Mouse (Mus musculus) hindbrain, embryonic 14.5 days (tissue): ENCODE data around the gene 4932438H23Rik. TPM values are rescaled to one million over a fixed set of nuclear protein-coding genes. Genes with fewer than 3 reads are reported as not detected.

ENCODE experiments used
- ATAC-seq: fragments of 200-750 bp; cut with Nextera tagmentation; 2 replicates; pipeline ENCODE4 v1.8.0; 2017; ENCODE audit warnings: moderate number of reproducible peaks, mild to moderate bottlenecking, moderate TSS enrichment, moderate library complexity; ENCODE audit not compliant: low FRiP score
- DNase-seq: peaks from one replicate; pipeline ENCODE4 v3.0.0-alpha.2; 2015; ENCODE audit warnings: low spot score
- H3K27ac ChIP-seq: fragments of 300-500 bp; sonication (generic); 2 replicates; pipeline ENCODE4 v1.5.1; 2014; ENCODE audit warnings: mild to moderate bottlenecking, moderate library complexity
- H3K27me3 ChIP-seq: fragments of 300-500 bp; sonication (generic); 2 replicates; pipeline ENCODE4 v1.6.1; 2014; ENCODE audit warnings: mild to moderate bottlenecking, low read length, mixed read lengths; ENCODE audit not compliant: control insufficient read depth, insufficient read depth
- H3K36me3 ChIP-seq: fragments of 300-500 bp; sonication (generic); replicated peaks from 2 replicates; pipeline ENCODE4 v1.6.1; 2014; ENCODE audit not compliant: control insufficient read depth, insufficient read depth
- H3K4me1 ChIP-seq: fragments of 300-500 bp; sonication (generic); replicated peaks from 2 replicates; pipeline ENCODE4 v1.6.1; 2014; ENCODE audit warnings: antibody characterized with exemption, low read length, mixed read lengths; ENCODE audit not compliant: control insufficient read depth, insufficient read depth
- H3K4me2 ChIP-seq: fragments of 300-500 bp; sonication (generic); replicated peaks from 2 replicates; pipeline ENCODE4 v1.6.1; 2014; ENCODE audit warnings: mild to moderate bottlenecking, moderate library complexity
- H3K4me3 ChIP-seq: fragments of 300-500 bp; sonication (generic); replicated peaks from 2 replicates; pipeline ENCODE4 v1.5.1; 2014; ENCODE audit warnings: mild to moderate bottlenecking, low read length
- H3K9ac ChIP-seq: fragments of 300-500 bp; sonication (generic); 2 replicates; pipeline ENCODE4 v1.6.1; 2014
- H3K9me3 ChIP-seq: fragments of 300-500 bp; sonication (generic); 2 replicates; pipeline ENCODE4 v1.6.1; 2016; ENCODE audit warnings: low read length; ENCODE audit not compliant: control insufficient read depth
- WGBS: fragments of 180-500 bp; shearing (Covaris S2); extraction: QIAGEN DNeasy Blood & Tissue Kit; methylation state at CpG from one replicate; pipeline ENCODE4 v1.1.7; 2014; 5-methylcytosine and 5-hydroxymethylcytosine counted together
- polyA plus RNA-seq: library from polyadenylated mRNA; unstranded; fragments of >200 nt; fragmentation: Nextera tagmentation; extraction: Ambion mirVana; gene quantifications from 2 replicates; pipeline ENCODE4 v1.2.1, GENCODE M21; 2014

The 4932438H23Rik gene
- polyA plus RNA-seq, 1 experiment from 2014 or later: 0.76 TPM

- Histone ChIP-seq H3K4me2 (no peak overlapping the region), H3K9ac (no peak overlapping the region), H3K4me1 (no peaks in the 10 kb centered on the region), H3K9me3 (no peaks in the 10 kb centered on the region), H3K36me3 (no peaks in the 10 kb centered on the region), H3K27me3 (peaks cover 46% of the 10 kb centered on the region), H3K4me3 (no peak overlapping the region), H3K27ac (no peak overlapping the region)
- DNase-seq (no peak), ATAC-seq (no peak)
- 80% methylated on average over 4 of the region's 4 CpGs for WGBS
Observed at GRCm38 (mm10) chr16:91128431-91128830, 33.5 kb upstream of the 4932438H23Rik start.

DNA sequence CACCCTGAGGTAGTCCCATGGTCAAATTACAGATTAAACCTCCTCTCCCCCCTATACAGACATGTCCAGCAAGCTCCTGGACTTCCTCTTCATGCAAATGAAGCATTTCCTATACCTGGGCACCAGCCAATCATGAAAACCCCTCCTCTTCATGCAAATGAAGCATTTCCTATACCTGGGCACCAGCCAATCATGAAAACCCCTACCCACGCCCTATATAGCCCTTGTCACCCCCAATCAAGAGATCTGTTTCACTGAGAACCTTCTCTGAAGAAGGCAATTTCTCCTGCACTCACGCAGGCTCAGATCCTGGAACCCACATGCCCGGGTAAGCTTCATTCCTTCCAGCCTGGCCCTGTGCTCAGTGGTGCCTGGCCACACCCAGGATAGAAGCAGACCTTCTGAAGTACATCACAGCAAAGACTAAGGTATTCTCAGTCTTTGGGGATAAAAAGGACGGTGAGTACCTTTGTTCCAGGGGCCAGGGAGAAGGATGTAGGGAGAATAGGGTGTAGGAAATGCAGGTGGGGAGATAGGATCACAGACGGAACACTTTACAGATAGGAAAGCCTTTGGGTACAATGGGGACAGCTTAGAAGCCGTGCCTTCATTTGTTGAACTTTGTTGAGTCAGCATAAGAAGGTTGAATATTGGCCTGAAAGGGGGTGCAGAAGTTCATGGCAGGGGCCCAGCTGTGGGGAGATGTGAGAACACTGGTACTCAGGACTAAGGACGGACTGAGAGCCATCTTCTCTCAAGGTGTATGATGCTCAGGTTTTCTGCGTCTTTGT is 32.0 kb upstream of the 4932438H23Rik start:
- no peak overlapping the region for H3K4me3 ChIP-seq
- no peak overlapping the region for H3K9ac ChIP-seq
- peaks cover 37% of the 10 kb centered on the region for H3K27me3 ChIP-seq
- no peaks in the 10 kb centered on the region for H3K4me1 ChIP-seq
- ATAC-seq: no peak
- no peaks in the 10 kb centered on the region for H3K36me3 ChIP-seq
- no peak overlapping the region for H3K4me2 ChIP-seq
- no peak for DNase-seq
- no peak overlapping the region for H3K27ac ChIP-seq
- WGBS: 84% methylated on average over 8 of the region's 8 CpGs
- H3K9me3 ChIP-seq: no peaks in the 10 kb centered on the region

GRCm38 (mm10) chr16:91124256-91124655 is 29.3 kb upstream of the 4932438H23Rik start:
- Histone ChIP-seq H3K36me3 (no peaks in the 10 kb centered on the region), H3K4me3 (no peak overlapping the region), H3K9me3 (no peaks in the 10 kb centered on the region), H3K4me1 (0 out of 2 replicates have a peak, but pooled peaks cover 3% of the 10 kb centered on the region), H3K9ac (no peak overlapping the region), H3K27me3 (peaks cover 30% of the 10 kb centered on the region), H3K4me2 (no peak overlapping the region), H3K27ac (no peak overlapping the region)
- DNase-seq: no peak
- 76% methylated on average over 3 of the region's 3 CpGs for WGBS
- no peak for ATAC-seq

DNA sequence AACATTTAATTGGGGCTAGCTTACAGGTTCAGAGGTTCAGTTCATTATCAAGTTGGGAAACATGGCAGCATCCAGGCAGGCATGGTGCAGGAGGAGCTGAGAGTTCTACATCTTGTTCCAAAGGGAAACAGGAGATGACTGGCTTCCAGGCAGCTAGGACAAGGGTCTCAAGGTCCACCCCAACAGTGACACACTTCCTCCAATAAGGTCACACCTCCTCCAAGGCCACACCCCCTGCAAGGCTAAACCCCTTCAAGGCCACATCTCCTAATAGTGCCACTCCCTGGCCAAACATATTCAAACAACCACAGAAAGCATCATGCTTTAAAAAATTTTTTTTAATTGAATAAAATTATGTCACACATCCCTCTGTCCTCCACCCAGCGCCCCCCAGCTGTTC is 28.9 kb upstream of the 4932438H23Rik start:
- 83% methylated on average over 1 of the region's 1 CpGs for WGBS
- Histone ChIP-seq H3K9me3 (no peaks in the 10 kb centered on the region), H3K27me3 (peaks cover 30% of the 10 kb centered on the region)

GRCm38 (mm10) chr16:91119879-91120278 is 25.0 kb upstream of the 4932438H23Rik start:
- no peaks in the 10 kb centered on the region for H3K9me3 ChIP-seq
- H3K36me3 ChIP-seq: no peaks in the 10 kb centered on the region
- H3K9ac ChIP-seq: no peak overlapping the region
- 15% methylated on average over 6 of the region's 6 CpGs for WGBS
- no peak for ATAC-seq
- no peak overlapping the region for H3K27ac ChIP-seq
- H3K4me1 ChIP-seq: 0 out of 2 replicates have a peak, but pooled peaks cover 3% of the 10 kb centered on the region
- no peak overlapping the region for H3K4me3 ChIP-seq
- H3K27me3 ChIP-seq: peaks cover 12% of the 10 kb centered on the region; the same call in 1 of the 2 replicates
- H3K4me2 ChIP-seq: no peak overlapping the region
- DNase-seq: no peak

More for the DNA sequence above, 28.9 kb upstream of the 4932438H23Rik start:
- ATAC-seq: no peak
- H3K4me2 ChIP-seq: no peak overlapping the region
- no peak overlapping the region for H3K27ac ChIP-seq
- no peak for DNase-seq
- no peak overlapping the region for H3K4me3 ChIP-seq
- H3K9ac ChIP-seq: no peak overlapping the region
- 0 out of 2 replicates have a peak, but pooled peaks cover 3% of the 10 kb centered on the region for H3K4me1 ChIP-seq
- no peaks in the 10 kb centered on the region for H3K36me3 ChIP-seq

DNA sequence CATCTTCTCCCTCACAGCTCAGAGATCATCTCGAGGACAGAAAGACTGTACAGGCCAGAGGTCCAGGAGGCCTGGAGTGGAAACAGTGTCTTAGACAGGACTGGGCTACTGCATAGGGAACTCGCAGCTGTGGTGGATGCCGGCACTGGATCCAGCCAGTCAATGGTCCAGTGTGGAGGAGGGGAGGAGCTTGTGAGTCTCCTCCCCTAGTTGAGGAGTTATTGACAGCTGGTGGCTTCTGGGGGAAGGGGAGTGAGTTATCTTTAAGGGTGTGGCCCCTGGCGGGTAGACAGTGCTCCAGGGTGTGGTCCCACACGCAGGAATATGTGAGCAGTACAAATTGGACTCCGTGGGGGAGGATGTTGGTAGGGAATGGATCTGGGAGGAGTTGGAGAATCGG is 21.8 kb upstream of the 4932438H23Rik start:
- no peak overlapping the region for H3K27ac ChIP-seq
- 67% methylated on average over 7 of the region's 7 CpGs for whole genome bisulfite sequencing
- no peak for ATAC-seq

GRCm38 (mm10) chr16:91116006-91116405 is 21.1 kb upstream of the 4932438H23Rik start:
- no peaks in the 10 kb centered on the region for H3K36me3 ChIP-seq

More for the DNA sequence above, 21.8 kb upstream of the 4932438H23Rik start:
- H3K9me3 ChIP-seq: no peaks in the 10 kb centered on the region
- H3K27me3 ChIP-seq: 0 out of 2 replicates have a peak, but pooled peaks cover 4% of the 10 kb centered on the region
- no peak overlapping the region for H3K4me3 ChIP-seq
- 0 out of 2 replicates have a peak, but pooled peaks cover 3% of the 10 kb centered on the region for H3K4me1 ChIP-seq
- no peak overlapping the region for H3K9ac ChIP-seq
- no peaks in the 10 kb centered on the region for H3K36me3 ChIP-seq
- H3K4me2 ChIP-seq: no peak overlapping the region
- no peak for DNase-seq

GRCm38 (mm10) chr16:91110999-91111535 is 16.1 kb upstream of the 4932438H23Rik start:
- Histone ChIP-seq H3K4me2 (no peak overlapping the region), H3K4me3 (no peak overlapping the region), H3K36me3 (no peaks in the 10 kb centered on the region), H3K27me3 (peaks cover 15% of the 10 kb centered on the region; the same call in 1 of the 2 replicates), H3K4me1 (no peaks in the 10 kb centered on the region), H3K9ac (no peak overlapping the region), H3K9me3 (no peaks in the 10 kb centered on the region), H3K27ac (no peak overlapping the region)
- ATAC-seq: no peak
- DNase-seq: no peak
- WGBS: 65% methylated on average over 11 of the region's 11 CpGs

More at GRCm38 (mm10) chr16:91116006-91116405, 21.1 kb upstream of the 4932438H23Rik start:
- H3K9me3 ChIP-seq: no peaks in the 10 kb centered on the region
- H3K27ac ChIP-seq: no peak overlapping the region
- peaks cover 4% of the 10 kb centered on the region; the same call in 1 of the 2 replicates for H3K27me3 ChIP-seq
- H3K9ac ChIP-seq: no peak overlapping the region
- H3K4me3 ChIP-seq: no peak overlapping the region
- DNase-seq (no peak), ATAC-seq (no peak)
- WGBS: 89% methylated on average over 4 of the region's 4 CpGs
- H3K4me1 ChIP-seq: 0 out of 2 replicates have a peak, but pooled peaks cover 3% of the 10 kb centered on the region
- H3K4me2 ChIP-seq: no peak overlapping the region

GRCm38 (mm10) chr16:91107608-91108007 is 12.7 kb upstream of the 4932438H23Rik start:
- no peak for ATAC-seq
- Histone ChIP-seq H3K4me2 (no peak overlapping the region), H3K9me3 (no peaks in the 10 kb centered on the region), H3K4me3 (no peak overlapping the region), H3K36me3 (no peaks in the 10 kb centered on the region), H3K27me3 (peaks cover 30% of the 10 kb centered on the region), H3K4me1 (no peaks in the 10 kb centered on the region), H3K9ac (no peak overlapping the region), H3K27ac (no peak overlapping the region)
- no peak for DNase-seq
- WGBS: 40% methylated on average over 8 of the region's 11 CpGs
